Mouse (Mus musculus) neural tube, embryonic 11.5 days (tissue): Measurements from ENCODE around the gene Med4. TPM values are rescaled to one million over a fixed set of nuclear protein-coding genes. Genes with fewer than 3 reads are reported as not detected.

Experiments used
- ATAC-seq: fragments of 200-750 bp; cut with Nextera tagmentation; 2 replicates; pipeline ENCODE4 v1.8.0; 2017; ENCODE audit warnings: moderate number of reproducible peaks, mild to moderate bottlenecking, moderate TSS enrichment, moderate library complexity; ENCODE audit not compliant: insufficient read depth, low FRiP score, low TSS enrichment
- DNase-seq: peaks from one replicate; pipeline ENCODE4 v3.0.0-alpha.2; 2015; ENCODE audit warnings: low spot score
- H3K27ac ChIP-seq: fragments of 300-500 bp; sonication (generic); 2 replicates; pipeline ENCODE4 v1.5.1; 2014; ENCODE audit warnings: low read depth, mild to moderate bottlenecking, low read length
- H3K27me3 ChIP-seq: fragments of 300-500 bp; sonication (generic); 2 replicates; pipeline ENCODE4 v1.6.1; 2014; ENCODE audit warnings: mild to moderate bottlenecking, low read length, mixed read lengths; ENCODE audit not compliant: control insufficient read depth, insufficient read depth
- H3K36me3 ChIP-seq: fragments of 300-500 bp; sonication (generic); 2 replicates; pipeline ENCODE4 v1.6.1; 2014; ENCODE audit warnings: mild to moderate bottlenecking, low read length, moderate library complexity, mixed read lengths; ENCODE audit not compliant: control insufficient read depth, insufficient read depth
- H3K4me1 ChIP-seq: fragments of 300-500 bp; sonication (generic); 2 replicates; pipeline ENCODE4 v1.6.1; 2014; ENCODE audit warnings: low read length, mixed read lengths; ENCODE audit not compliant: control insufficient read depth, insufficient read depth
- H3K4me2 ChIP-seq: fragments of 300-500 bp; sonication (generic); 2 replicates; pipeline ENCODE4 v1.6.1; 2014; ENCODE audit warnings: low read depth, mild to moderate bottlenecking, moderate library complexity
- H3K4me3 ChIP-seq: fragments of 300-500 bp; sonication (generic); 2 replicates; pipeline ENCODE4 v1.5.1; 2014; ENCODE audit warnings: low read depth, low read length
- H3K9ac ChIP-seq: fragments of 300-500 bp; sonication (generic); 2 replicates; pipeline ENCODE4 v1.6.1; 2014; ENCODE audit warnings: mild to moderate bottlenecking, low read length
- H3K9me3 ChIP-seq: fragments of 300-500 bp; sonication (generic); 2 replicates; pipeline ENCODE4 v1.6.1; 2016; ENCODE audit warnings: low read length; ENCODE audit not compliant: control insufficient read depth
- WGBS: fragments of 180-500 bp; shearing (Covaris S2); extraction: QIAGEN DNeasy Blood & Tissue Kit; methylation state at CpG from one replicate; pipeline ENCODE4 v1.1.7; 2014; 5-methylcytosine and 5-hydroxymethylcytosine counted together
- polyA plus RNA-seq: library from polyadenylated mRNA; unstranded; fragments of >200 nt; fragmentation: Nextera tagmentation; extraction: Ambion mirVana; gene quantifications from 2 replicates; pipeline ENCODE4 v1.2.1, GENCODE M21; 2014

Med4 gene
- polyA plus RNA-seq, 1 experiment from 2014 or later, result 101 TPM

DNA sequence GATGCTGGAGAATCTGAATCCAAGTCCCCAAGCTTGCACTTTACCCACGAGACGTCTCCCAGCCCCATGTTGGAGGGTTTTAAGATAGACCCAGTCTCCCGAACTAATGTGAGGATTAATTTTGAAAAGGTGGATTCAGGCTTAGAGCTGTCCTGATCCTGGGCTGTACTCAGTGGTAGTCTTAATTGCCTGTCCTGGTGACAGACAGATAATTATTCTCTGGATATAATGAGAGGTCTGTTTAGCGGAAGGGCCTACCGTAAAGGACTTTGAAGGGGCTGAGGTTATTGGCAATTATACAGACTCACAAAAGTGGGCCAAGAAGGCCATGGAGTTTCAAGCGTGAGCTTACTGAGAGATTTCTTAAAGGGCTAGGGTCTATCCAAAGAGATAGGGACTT, 34.0 kb downstream of the Med4 start:
- DNase-seq (no peak), ATAC-seq (no peak)
- Histone ChIP-seq H3K9ac (no peak overlapping the region), H3K27me3 (no peaks in the 10 kb centered on the region), H3K4me1 (no peaks in the 10 kb centered on the region), H3K36me3 (no peaks in the 10 kb centered on the region), H3K27ac (no peak overlapping the region), H3K4me2 (no peak overlapping the region), H3K9me3 (no peaks in the 10 kb centered on the region), H3K4me3 (no peak overlapping the region)
- WGBS, result 76% methylated on average over 6 of the region's 6 CpGs

DNA sequence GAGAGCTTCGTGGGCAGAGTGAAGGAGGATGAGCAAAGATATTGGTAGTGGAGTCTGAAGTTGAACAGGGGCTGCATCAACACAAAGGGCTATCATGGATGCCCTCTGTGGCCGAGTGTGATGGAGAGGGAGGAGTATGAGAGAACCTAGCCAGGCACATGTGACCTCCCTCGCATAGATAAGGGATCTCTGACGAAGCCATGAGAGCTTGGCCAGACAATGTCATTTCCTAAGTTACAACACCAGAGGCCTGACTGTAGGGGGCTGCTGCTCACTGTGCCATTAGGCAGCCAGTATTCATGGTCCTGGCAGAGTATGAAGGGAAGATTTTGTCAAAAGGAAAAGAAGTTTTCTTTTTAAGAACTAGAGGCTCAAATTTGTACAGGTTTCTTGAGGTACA, 37.2 kb downstream of the Med4 start:
- H3K27me3 ChIP-seq, result no peaks in the 10 kb centered on the region
- no peak overlapping the region for H3K27ac ChIP-seq
- no peaks in the 10 kb centered on the region for H3K36me3 ChIP-seq
- ATAC-seq, result no peak
- no peaks in the 10 kb centered on the region for H3K4me1 ChIP-seq
- H3K9ac ChIP-seq, result no peak overlapping the region
- no peaks in the 10 kb centered on the region for H3K9me3 ChIP-seq
- no peak overlapping the region for H3K4me3 ChIP-seq
- DNase-seq, result no peak
- H3K4me2 ChIP-seq, result no peak overlapping the region
- WGBS, result 78% methylated on average over 4 of the region's 4 CpGs

DNA sequence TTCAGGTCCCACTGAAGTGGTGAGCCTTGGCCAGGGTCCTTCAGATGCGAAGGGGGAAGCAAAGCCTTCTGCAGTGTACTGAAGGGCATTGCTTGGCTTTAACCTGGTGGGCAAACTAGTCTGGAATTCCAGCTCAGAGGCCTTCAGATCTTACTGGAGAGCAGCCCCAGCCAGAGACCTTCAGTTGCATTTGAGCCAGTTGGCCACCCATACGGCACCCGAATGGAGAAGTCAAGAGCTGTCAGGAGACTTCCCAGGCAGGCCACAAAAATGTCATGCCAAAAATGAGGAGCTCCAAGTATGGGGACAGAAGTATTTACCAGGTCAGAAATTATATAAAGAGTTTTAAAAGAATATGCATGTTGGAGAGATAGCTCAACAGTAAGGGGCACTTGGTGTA, 38.2 kb downstream of the Med4 start, which contains the start of gene Nudt15:
Gene Nudt15 (minus strand): TSS at position 192 of the 400 bp plus-strand sequence.
- Histone ChIP-seq H3K4me2 (no peak within 1 kb of the TSS), H3K27ac (no peak within 1 kb of the TSS), H3K4me1 (peaks cover 4% of the 10 kb centered on the region), H3K9ac (no peak within 1 kb of the TSS), H3K4me3 (no peak within 1 kb of the TSS), H3K27me3 (no peaks in the 10 kb centered on the region), H3K9me3 (no peaks in the 10 kb centered on the region), H3K36me3 (no peaks in the 10 kb centered on the region)
- no peak for DNase-seq
- ATAC-seq, result no peak
- 88% methylated on average over 3 of the region's 3 CpGs for WGBS

DNA sequence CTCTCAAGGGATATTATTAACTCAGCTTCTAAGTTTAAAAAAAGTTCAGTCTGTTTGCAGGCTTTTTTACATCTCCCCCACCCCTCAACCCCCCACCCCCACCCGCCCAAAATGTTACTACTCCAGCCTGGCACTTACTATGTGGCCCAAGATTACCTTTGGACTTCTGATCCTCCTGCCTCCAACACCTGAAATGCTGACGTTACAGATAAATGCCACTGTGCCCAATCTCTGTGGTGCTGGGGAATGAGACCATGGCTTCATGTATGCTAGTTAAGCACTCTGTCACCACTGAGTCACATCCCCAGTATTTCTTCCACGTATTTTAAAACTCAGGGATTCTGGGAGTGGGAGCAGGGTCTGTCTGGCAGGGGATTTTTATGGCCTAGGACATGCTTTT, 40.5 kb downstream of the Med4 start:
- DNase-seq (no peak), ATAC-seq (no peak)
- no peak overlapping the region for H3K27ac ChIP-seq
- 62% methylated on average over 3 of the region's 3 CpGs for WGBS
- no peak overlapping the region for H3K9ac ChIP-seq
- H3K36me3 ChIP-seq, result no peaks in the 10 kb centered on the region
- peaks cover 8% of the 10 kb centered on the region for H3K4me1 ChIP-seq
- no peaks in the 10 kb centered on the region for H3K27me3 ChIP-seq
- no peak overlapping the region for H3K4me2 ChIP-seq
- no peak overlapping the region for H3K4me3 ChIP-seq
- H3K9me3 ChIP-seq, result no peaks in the 10 kb centered on the region

DNA sequence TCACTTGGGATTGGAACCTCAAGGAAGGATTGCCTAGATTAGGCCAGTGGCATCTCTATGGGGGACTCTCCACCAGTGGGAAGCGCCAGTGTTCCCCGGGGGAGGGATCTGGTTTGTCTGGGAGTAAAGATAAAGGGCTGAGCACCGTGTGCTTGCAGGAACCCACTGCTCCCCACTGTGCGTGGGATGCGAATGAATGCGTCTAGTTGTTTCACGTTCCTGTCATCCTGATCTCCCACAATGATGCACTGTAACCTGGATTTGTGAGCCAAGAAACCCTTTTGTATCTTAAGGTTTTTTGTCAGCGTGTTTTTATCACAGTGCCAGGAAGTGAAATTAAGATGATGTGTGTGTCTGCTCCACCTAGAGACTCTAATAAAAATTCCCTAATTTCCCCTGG, 40.9 kb downstream of the Med4 start:
- no peak for ATAC-seq

DNA sequence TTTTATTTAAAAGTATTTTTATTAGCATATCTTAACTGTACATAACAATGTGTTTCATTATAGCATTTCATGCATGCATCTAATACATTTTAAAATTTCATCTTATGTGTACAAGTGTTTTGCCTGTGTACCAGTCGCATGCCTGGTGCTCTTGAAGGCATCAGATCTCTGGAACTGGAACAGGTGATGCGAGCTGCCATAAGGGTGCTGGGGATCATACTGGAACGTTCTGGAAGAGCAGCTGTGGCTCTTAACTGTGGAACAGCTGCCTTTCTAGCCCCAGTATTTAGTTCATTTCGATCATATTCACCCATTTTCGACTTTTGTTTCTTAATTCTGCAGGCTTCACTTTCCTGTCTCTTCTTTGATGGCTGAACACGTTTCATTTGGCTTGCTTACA, 41.3 kb downstream of the Med4 start:
- no peak for ATAC-seq
- Histone ChIP-seq H3K36me3 (no peaks in the 10 kb centered on the region), H3K9me3 (no peaks in the 10 kb centered on the region), H3K4me3 (no peak overlapping the region), H3K27ac (no peak overlapping the region), H3K9ac (no peak overlapping the region), H3K4me2 (no peak overlapping the region), H3K27me3 (no peaks in the 10 kb centered on the region), H3K4me1 (peaks cover 8% of the 10 kb centered on the region)
- no peak for DNase-seq
- 83% methylated on average over 6 of the region's 6 CpGs for WGBS

More for the DNA sequence above, 40.9 kb downstream of the Med4 start:
- H3K9ac ChIP-seq, result no peak overlapping the region
- peaks cover 8% of the 10 kb centered on the region for H3K4me1 ChIP-seq
- H3K4me3 ChIP-seq, result no peak overlapping the region
- DNase-seq, result no peak
- no peak overlapping the region for H3K4me2 ChIP-seq
- WGBS, result 47% methylated on average over 8 of the region's 8 CpGs
- no peaks in the 10 kb centered on the region for H3K36me3 ChIP-seq
- no peaks in the 10 kb centered on the region for H3K9me3 ChIP-seq
- no peaks in the 10 kb centered on the region for H3K27me3 ChIP-seq
- no peak overlapping the region for H3K27ac ChIP-seq

DNA sequence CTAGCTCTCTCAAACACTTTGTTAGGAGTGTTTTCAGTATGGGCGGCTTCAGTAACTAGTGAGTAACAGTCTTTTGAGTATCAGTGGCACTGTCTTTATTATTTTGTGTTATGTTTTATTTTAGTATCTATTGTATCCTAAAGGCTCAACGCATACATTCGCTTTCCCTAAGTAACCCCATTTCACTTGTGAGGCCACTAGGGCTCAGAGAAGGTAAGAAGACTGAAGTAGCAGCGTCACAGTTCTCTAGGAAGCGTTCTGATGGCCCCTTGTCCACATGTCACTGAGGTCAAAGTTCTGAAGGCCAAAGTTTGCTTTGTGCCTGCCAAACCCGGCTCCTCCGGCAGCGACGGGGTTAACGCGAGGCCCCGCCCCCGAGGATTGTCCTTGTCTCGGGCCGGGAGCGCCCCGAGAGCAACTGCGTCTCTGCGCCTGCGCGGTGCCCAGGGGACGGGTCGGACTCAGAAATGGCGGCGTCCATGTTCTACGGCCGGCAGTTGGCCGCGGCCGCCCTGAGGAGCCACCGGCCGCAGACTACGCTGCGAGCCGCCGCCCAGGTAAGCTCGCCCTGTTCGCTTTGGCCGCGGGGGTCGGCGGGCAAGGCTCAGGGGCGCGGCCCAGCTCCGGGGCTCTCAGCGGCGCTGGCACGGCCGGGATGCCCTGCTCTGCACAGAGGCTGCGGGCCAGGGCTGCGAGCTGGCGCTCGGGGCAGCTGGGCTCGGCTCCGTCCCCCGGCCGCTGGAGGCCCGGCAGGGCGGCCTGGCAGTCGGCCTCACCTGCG, 42.7 kb downstream of the Med4 start:
- H3K27me3 ChIP-seq, result no peaks in the 10 kb centered on the region
- WGBS, result 4% methylated on average over 51 of the region's 61 CpGs
- peak; percentile 95 for ATAC-seq

DNA sequence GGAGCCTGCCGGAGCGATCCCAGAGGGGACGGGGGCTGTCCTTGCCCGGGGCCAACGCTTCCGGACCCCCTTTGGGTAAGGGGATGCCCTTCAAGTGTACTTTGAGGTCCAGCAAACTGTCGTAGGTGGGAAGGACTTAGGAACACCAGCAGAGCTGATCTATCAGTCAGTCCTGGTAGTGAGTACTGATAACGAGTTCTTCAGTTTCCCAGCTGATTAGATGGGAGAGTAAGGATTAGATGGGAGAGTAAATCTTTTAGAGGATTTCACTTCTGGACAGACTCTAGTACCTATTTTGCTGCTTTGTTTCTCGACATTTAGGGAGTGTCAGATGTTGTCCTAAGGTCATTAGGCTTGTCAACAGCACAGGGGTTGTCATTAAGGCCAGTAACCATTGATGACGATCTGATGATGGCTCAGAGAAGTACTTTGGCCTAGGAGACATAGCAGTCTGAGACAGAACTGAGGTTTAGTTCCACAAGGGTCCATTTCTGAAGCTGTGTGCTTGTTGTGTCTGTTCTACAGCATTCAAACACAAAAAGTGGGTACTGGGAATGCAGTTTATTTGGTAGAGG, 43.4 kb downstream of the Med4 start:
- WGBS, result under 1% methylated on average over 10 of the region's 10 CpGs

More for the DNA sequence above, 42.7 kb downstream of the Med4 start:
- Histone ChIP-seq H3K9me3 (no peaks in the 10 kb centered on the region), H3K4me3 (peak overlapping the region; percentile 97), H3K4me1 (peaks cover 8% of the 10 kb centered on the region), H3K36me3 (no peaks in the 10 kb centered on the region), H3K27ac (peak overlapping the region; percentile 50; the same call in 1 of the 2 replicates), H3K9ac (peak overlapping the region; percentile 94), H3K4me2 (peak overlapping the region; percentile 57)
- DNase-seq, result peak; percentile 96

More for the DNA sequence above, 43.4 kb downstream of the Med4 start:
- Histone ChIP-seq H3K27me3 (no peaks in the 10 kb centered on the region), H3K4me1 (peaks cover 8% of the 10 kb centered on the region), H3K4me2 (peak overlapping the region; percentile 57), H3K4me3 (peak overlapping the region; percentile 97), H3K36me3 (no peaks in the 10 kb centered on the region), H3K27ac (peak overlapping the region; percentile 50; the same call in 1 of the 2 replicates), H3K9me3 (no peaks in the 10 kb centered on the region), H3K9ac (peak overlapping the region; percentile 94)
- ATAC-seq (no peak), DNase-seq (no peak)
